Mouse (Mus musculus): Measurements from ENCODE around the gene Batf3.

DNA sequence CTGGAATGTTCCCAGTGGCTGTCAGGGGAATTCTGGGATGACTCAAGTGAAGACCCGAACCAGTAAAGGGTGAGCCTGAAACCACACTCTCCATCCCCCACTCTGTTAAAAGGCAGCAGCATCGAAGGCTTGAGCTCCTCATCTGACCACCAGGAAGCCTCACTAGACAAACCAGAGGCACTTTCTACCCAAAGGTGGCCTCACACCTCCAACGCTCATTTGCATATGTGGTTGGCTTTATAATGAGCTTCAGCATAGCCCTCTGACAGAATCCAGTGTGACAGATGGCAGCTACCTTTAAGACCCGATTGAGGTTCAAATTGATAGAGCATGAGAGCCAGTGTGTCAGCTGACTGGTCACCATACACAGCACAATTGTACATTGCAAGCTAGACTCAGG lies 26.6 kb downstream of the Batf3 start:
- TF ChIP-seq CTCF (IDR thresholded peaks at IDR 0.05) (no peak), EP300 (IDR thresholded peaks at IDR 0.05) (no peak)
